ENCODE assay signal across 25 mouse cellular contexts in the genomic region with DNA sequence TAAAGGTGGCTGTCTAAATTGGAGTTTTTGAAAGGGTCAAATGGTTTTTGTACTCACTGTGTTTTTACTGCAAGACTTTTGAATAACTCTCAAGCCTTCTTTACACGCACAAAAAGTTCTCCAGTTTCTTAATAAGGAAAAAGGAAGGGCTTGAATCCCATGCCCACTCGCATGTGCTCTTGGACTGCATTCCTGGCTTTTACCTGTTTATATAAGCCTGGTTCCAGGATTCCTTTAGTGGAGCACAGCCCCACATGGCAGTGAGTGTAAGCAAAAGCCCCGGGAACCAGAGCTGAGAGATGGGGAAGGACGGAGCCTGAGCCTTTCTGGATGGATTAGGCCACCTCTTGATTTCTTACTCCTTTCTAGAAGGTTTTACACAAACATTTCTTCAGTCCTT. TPM values are rescaled to one million over a fixed set of nuclear protein-coding genes. Genes with fewer than 3 reads are reported as not detected.
DNase-seq lines count a peak whose midpoint lies in the region; ATAC-seq and TF ChIP-seq lines count a peak whose summit lies in the region.
"Had no signal": no experiment of that assay in that cellular context is flagged by ENCODE, and none has a peak within 500 bp of the region (broad histone marks: within the 10 kb centered on the region; RNA-seq: fewer than 3 reads in every experiment).

No protein-coding gene starts in this region.

- no peaks in the 10 kb centered on the region; the same call in 1 of the 2 replicates for H3K4me1 ChIP-seq in lung, adult 2 months (ENCODE audit: control insufficient read depth, insufficient read depth, low read length)
- no peaks in the 10 kb centered on the region; the same call in 1 of the 2 replicates for H3K4me1 ChIP-seq in lung, postnatal 0 days (ENCODE audit: insufficient read depth, low read depth, low read length)
- H3K4me1 ChIP-seq in forebrain, embryonic 13.5 days, result peaks cover 5% of the 10 kb centered on the region; the same call in 1 of the 2 replicates
- H3K4me1 ChIP-seq: embryonic facial prominence, embryonic 10.5 days; hindbrain, embryonic 10.5 days had no signal

- TF ChIP-seq POLR2A in lung, adult 2 months (IDR thresholded peaks at IDR 0.05; ENCODE audit: borderline replicate concordance, extremely low read depth, low read depth, low read length), result no peak

- H3K27me3 ChIP-seq in lung, postnatal 0 days (replicated peaks; ENCODE audit: insufficient read depth, low read length), result no peaks in the 10 kb centered on the region
- H3K27me3 ChIP-seq in forebrain, embryonic 13.5 days, result no peaks in the 10 kb centered on the region
- H3K27me3 ChIP-seq: embryonic facial prominence, embryonic 13.5 days; hindbrain, embryonic 13.5 days; Patski had no signal

- H3K9me3 ChIP-seq in lung, postnatal 0 days (ENCODE audit: low read length), result no peaks in the 10 kb centered on the region
- no peaks in the 10 kb centered on the region for H3K9me3 ChIP-seq in forebrain, embryonic 13.5 days (replicated peaks)
- H3K9me3 ChIP-seq: embryonic facial prominence, embryonic 10.5 days; embryonic facial prominence, embryonic 13.5 days; hindbrain, embryonic 10.5 days; hindbrain, embryonic 13.5 days had no signal

- 43% methylated on average over 4 of the region's 4 CpGs for WGBS in lung, adult 2 months
- WGBS in lung, postnatal 0 days, result 38% methylated on average over 4 of the region's 4 CpGs
- 83% methylated on average over 4 of the region's 4 CpGs for WGBS in forebrain, embryonic 13.5 days

- no peaks in the 10 kb centered on the region for H3K36me3 ChIP-seq in lung, postnatal 0 days (ENCODE audit: insufficient read depth, low read length)
- peaks cover 40% of the 10 kb centered on the region for H3K36me3 ChIP-seq in forebrain, embryonic 13.5 days (ENCODE audit: poor library complexity, severe bottlenecking)

- no peak overlapping the region for H3K4me2 ChIP-seq in lung, postnatal 0 days (replicated peaks; ENCODE audit: low read depth, low read length)
- no peak overlapping the region for H3K4me2 ChIP-seq in forebrain, embryonic 13.5 days
- H3K4me2 ChIP-seq: embryonic facial prominence, embryonic 13.5 days; heart, embryonic 11.5 days; hindbrain, embryonic 13.5 days had no signal

- peak overlapping the region; percentile 91 for H3K27ac ChIP-seq in gastrocnemius, adult 2 months
- H3K27ac ChIP-seq in lung, postnatal 0 days (ENCODE audit: low read length), result no peak overlapping the region
- H3K27ac ChIP-seq in forebrain, embryonic 13.5 days, result no peak overlapping the region
- H3K27ac ChIP-seq: embryonic facial prominence, embryonic 10.5 days; embryonic facial prominence, embryonic 13.5 days; hindbrain, embryonic 10.5 days; hindbrain, embryonic 13.5 days had no signal

- no peak overlapping the region for H3K4me3 ChIP-seq in gastrocnemius, adult 2 months
- no peak overlapping the region for H3K4me3 ChIP-seq in lung, adult 2 months (replicated peaks; ENCODE audit: extremely low read depth, low read depth, low read length)
- H3K4me3 ChIP-seq in lung, postnatal 0 days (ENCODE audit: low read depth, low read length), result no peak overlapping the region
- no peak overlapping the region for H3K4me3 ChIP-seq in forebrain, embryonic 13.5 days
- H3K4me3 ChIP-seq: embryonic facial prominence, embryonic 10.5 days; embryonic facial prominence, embryonic 13.5 days; erythroblast, embryonic 14.5 days; hindbrain, embryonic 10.5 days; hindbrain, embryonic 13.5 days had no signal

- peak; percentile 54 for TF ChIP-seq EP300 in lung, postnatal 0 days (IDR thresholded peaks at IDR 0.05)

- ATAC-seq in lung, postnatal 0 days, result peak; percentile 82
- no peak for ATAC-seq in forebrain, embryonic 13.5 days
- ATAC-seq: forebrain, embryonic 14.5 days; forebrain, postnatal 0 days; hindbrain, embryonic 16.5 days; Patski had no signal

- intact Hi-C loops in gastrocnemius, adult 2 months (cut with DNase I), result no loop called here

- no peak overlapping the region for H3K9ac ChIP-seq in lung, postnatal 0 days (replicated peaks; ENCODE audit: low read depth)
- H3K9ac ChIP-seq in forebrain, embryonic 13.5 days, result no peak overlapping the region
- H3K9ac ChIP-seq: embryonic facial prominence, embryonic 13.5 days; forebrain, postnatal 0 days; hindbrain, embryonic 13.5 days had no signal

- no peak for TF ChIP-seq CTCF in gastrocnemius, adult 2 months (IDR thresholded peaks at IDR 0.05)
- TF ChIP-seq CTCF in lung, adult 2 months (IDR thresholded peaks at IDR 0.05; ENCODE audit: insufficient read depth, low read length), result no peak
- TF ChIP-seq CTCF in lung, postnatal 0 days (IDR thresholded peaks at IDR 0.05), result no peak

- DNase-seq in gastrocnemius, adult 2 months, result no peak
- DNase-seq in gastrocnemius, postnatal 4 days (ENCODE audit: low spot score in 2 of 2), result no peak
- peak; percentile 10 to 33 for DNase-seq in lung, adult 18-20 months
- no peak for DNase-seq in lung, adult 2 months
- DNase-seq in lung, postnatal 0 days (ENCODE audit: low spot score), result peak; percentile 70
- peak; percentile 47 for DNase-seq in lung, postnatal 36 days
- DNase-seq in cerebellum, adult 18-20 months, result no peak
- DNase-seq: adrenal gland, postnatal 10 days; cerebellum, adult 11 months; cerebellum, adult 8-10 months; cerebellum, postnatal 10 days; cerebellum, postnatal 36 days; embryo, embryonic 11 days; forebrain, postnatal 0 days; gastrocnemius, postnatal 25 days had no signal

RNA-seq across cellular contexts. Expression of gene Eif4e, which starts 23.1 kb away (rescaled TPM):
- total RNA-seq in gastrocnemius, adult 2 months (2021), result 100 to 1,000 TPM; 128 to 156 TPM
- 100 to 1,000 TPM; 132 to 141 TPM for total RNA-seq in gastrocnemius, postnatal 4 days (2021)
- 5.1 and 23.2 TPM in 2 replicates for polyA plus RNA-seq in lung, adult 2 months (2012; rRNA removed)
- polyA plus RNA-seq in lung, postnatal 0 days (2015; fragmentation: Nextera tagmentation; extraction: Ambion mirVana), result 121 and 125 TPM in 2 replicates
- 378 and 412 TPM in 2 replicates for polyA plus RNA-seq in forebrain, embryonic 13.5 days (2015; fragmentation: Nextera tagmentation; extraction: Ambion mirVana)

RNA-seq across cellular contexts. Expression of gene Metap1, which starts 59.7 kb away (rescaled TPM):
- 10 to 100 TPM; 44.7 to 49.3 TPM for total RNA-seq in gastrocnemius, adult 2 months (2021)
- 10 to 100 TPM; 47.0 to 50.2 TPM for total RNA-seq in gastrocnemius, postnatal 4 days (2021)
- polyA plus RNA-seq in lung, adult 2 months (2012; rRNA removed), result 8.9 and 15.6 TPM in 2 replicates
- 23.9 and 25.2 TPM in 2 replicates for polyA plus RNA-seq in lung, postnatal 0 days (2015; fragmentation: Nextera tagmentation; extraction: Ambion mirVana)
- polyA plus RNA-seq in forebrain, embryonic 13.5 days (2015; fragmentation: Nextera tagmentation; extraction: Ambion mirVana), result 40.6 and 46.4 TPM in 2 replicates

Comparison
In these comparisons a context has a peak if more than half of its experiments do, and no peak if none do; other contexts are left out.
1. DNase-seq: peak in lung, adult 18-20 months (2 of 2), lung, postnatal 0 days (single experiment) and lung, postnatal 36 days (single experiment); none in gastrocnemius, adult 2 months (single experiment), gastrocnemius, postnatal 4 days (0 of 2), lung, adult 2 months (single experiment) and cerebellum, adult 18-20 months (0 of 2).